Mouse (Mus musculus) heart, adult 11 months (tissue): ENCODE data around the gene Med25.

Experiments
- DNase-seq: peaks from one replicate; pipeline ENCODE4 v3.0.0; 2022

Med25 gene

GRCm38 (mm10) chr7:44862434-44862833, 30.1 kb downstream of the Med25 start:
- no peak for DNase-seq

- no peak for DNase-seq
These were observed 31.1 kb downstream of the Med25 start for GRCm38 (mm10) chr7:44861429-44861816.

GRCm38 (mm10) chr7:44860576-44861428, 31.7 kb downstream of the Med25 start:
- peak; percentile 96 for DNase-seq

- no peak for DNase-seq
These were observed 32.6 kb downstream of the Med25 start for GRCm38 (mm10) chr7:44859896-44860295.

GRCm38 (mm10) chr7:44857905-44858304, 34.6 kb downstream of the Med25 start:
- DNase-seq, result peak; percentile 96

- DNase-seq, result peak; percentile 99
These were observed 35.4 kb downstream of the Med25 start, which contains the start of gene Pnkp for GRCm38 (mm10) chr7:44857042-44857552. Gene Pnkp, plus strand, starts transcription at chr7:44857139.

- DNase-seq, result no peak
These were observed 36.1 kb downstream of the Med25 start for GRCm38 (mm10) chr7:44856265-44856916.

- no peak for DNase-seq
These were observed 37.5 kb downstream of the Med25 start for GRCm38 (mm10) chr7:44855036-44855435.

GRCm38 (mm10) chr7:44854356-44855031, 38.0 kb downstream of the Med25 start:
- DNase-seq, result peak; percentile 99

GRCm38 (mm10) chr7:44853596-44854355, 38.7 kb downstream of the Med25 start:
- peak; percentile 96 for DNase-seq

- DNase-seq, result peak; percentile 94
These were observed 39.4 kb downstream of the Med25 start for GRCm38 (mm10) chr7:44853065-44853464.

- DNase-seq, result peak; percentile 95
These were observed 40.1 kb downstream of the Med25 start for GRCm38 (mm10) chr7:44852259-44853027.

- DNase-seq, result no peak
These were observed 40.8 kb downstream of the Med25 start for GRCm38 (mm10) chr7:44851625-44852234.

GRCm38 (mm10) chr7:44850789-44851624, 41.5 kb downstream of the Med25 start:
- DNase-seq, result peak; percentile 95

GRCm38 (mm10) chr7:44850146-44850545, 42.4 kb downstream of the Med25 start:
- peak; percentile 98 for DNase-seq

GRCm38 (mm10) chr7:44849416-44850111, 42.9 kb downstream of the Med25 start:
- peak; percentile 99 for DNase-seq

GRCm38 (mm10) chr7:44848561-44849415, 43.7 kb downstream of the Med25 start, which contains the start of the genes Akt1s1 and Tbc1d17:
Gene Akt1s1, plus strand, starts transcription at chr7:44848991.
Gene Tbc1d17, minus strand, starts transcription at chr7:44849079.
- peak; percentile 100 for DNase-seq

GRCm38 (mm10) chr7:44847772-44848171, 44.7 kb downstream of the Med25 start:
- DNase-seq, result peak; percentile 96
